Mouse (Mus musculus) cerebellum, postnatal 4 days (tissue): ENCODE results near the gene Slc11a2.
"Not testable (repeated sequence)": the region's sequence is repeated elsewhere in the genome, so short reads cannot be mapped to it uniquely, and the experiment has no call there.

Experiments
- DNase-seq, 2 experiments: peaks; one replicate each; pipeline ENCODE4 v3.0.0; 2022; ENCODE audit warnings: low spot score in 2 of 2, mixed read lengths in 1 of 2

Slc11a2 gene

GRCm38 (mm10) chr15:100403318-100404000 lies 21.4 kb downstream of the Slc11a2 start:
- no peak for DNase-seq

DNA sequence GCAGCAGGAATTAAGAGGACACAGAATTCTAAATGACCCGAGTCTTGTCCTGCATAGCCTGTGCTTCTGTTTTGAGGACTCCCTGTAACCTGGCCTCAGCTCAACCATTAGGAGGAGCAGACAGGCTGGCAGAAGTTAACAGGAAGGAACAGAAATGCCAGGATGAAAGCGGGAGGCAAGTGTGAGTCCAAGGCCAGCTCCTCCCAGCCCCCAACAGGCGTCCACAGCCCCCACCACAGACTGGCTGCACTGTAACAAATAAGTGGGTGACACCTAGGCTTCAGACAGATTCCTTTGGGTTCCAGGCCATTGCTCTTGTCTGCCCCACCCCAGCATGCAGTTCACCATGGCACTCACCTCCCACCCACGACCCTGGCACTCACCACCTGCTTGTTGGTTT lies 22.1 kb downstream of the Slc11a2 start:
- no peak for DNase-seq

- DNase-seq = no peak
Observed at GRCm38 (mm10) chr15:100402347-100402746, 22.5 kb downstream of the Slc11a2 start.

DNA sequence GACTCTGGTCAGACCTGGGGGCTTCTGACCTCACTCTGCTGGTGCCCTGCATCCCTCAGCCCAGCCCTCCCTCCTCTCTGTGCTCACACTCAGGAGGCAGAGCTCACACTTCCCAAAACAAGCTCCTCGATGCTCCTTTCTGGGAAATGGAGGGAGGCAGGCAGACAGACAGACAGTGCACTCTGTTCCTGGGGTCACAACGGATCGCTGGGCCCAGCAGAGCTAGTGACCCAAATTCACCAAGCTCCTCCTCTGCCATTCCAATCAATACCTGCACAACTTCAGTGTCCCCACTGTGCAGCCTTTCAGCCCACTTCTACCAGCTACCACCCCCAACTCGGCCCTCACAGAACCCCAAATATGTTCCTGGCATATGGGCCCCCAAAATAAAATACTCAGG lies 23.1 kb downstream of the Slc11a2 start:
- DNase-seq = no peak

DNA sequence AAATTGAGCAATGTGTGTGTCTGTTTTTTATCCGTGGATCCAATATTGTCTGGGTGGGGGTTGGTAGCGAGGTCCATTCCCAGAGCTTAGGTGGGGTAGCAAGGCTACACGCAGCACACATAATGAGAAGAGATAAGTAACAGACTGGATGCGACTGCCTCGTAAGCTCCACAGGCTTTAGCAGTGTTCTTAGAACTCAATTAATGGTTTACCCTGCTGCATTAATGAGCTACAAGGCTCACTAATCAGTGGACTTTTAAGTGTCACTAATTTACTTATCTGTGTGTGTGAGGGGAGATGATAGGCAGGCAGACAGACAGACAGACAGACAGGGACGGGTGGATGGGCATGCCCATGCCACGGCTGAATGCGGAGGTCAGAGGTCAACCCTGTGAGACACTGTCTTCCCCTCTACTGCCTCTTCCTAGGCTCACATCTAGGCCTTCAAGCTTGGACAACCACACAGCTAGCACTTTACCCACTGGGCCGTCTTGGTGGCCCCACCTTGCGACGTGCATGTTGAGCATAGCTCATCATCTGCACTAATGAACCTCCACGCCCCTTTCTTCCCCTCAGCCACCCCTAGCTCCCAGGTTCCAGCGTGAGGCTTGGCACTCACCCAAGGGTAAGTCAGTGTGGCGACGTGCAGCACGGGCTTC lies 24.2 kb downstream of the Slc11a2 start:
- DNase-seq = no peak

GRCm38 (mm10) chr15:100395561-100395960 lies 29.3 kb downstream of the Slc11a2 start:
- no peak for DNase-seq

DNA sequence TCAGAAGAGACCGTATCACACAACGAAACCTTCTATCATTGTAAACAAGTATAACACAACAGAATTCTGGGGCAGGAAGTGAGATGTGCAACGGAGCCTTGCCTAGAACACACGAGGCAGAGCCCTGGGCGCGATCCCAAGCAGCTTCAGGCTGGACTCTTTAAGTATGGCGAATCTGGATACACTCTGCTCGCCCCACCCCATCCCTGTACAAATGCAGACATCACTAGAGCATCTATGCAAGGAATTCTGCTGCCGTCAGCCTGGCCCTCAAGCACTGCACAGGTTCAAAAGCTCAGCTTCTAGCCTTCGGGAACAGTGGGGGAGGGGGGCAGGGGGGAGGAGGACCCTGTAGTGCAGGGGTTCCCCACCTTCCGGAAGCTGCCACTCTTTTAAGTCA lies 31.9 kb downstream of the Slc11a2 start:
- DNase-seq = no peak

- no peak for DNase-seq
Observed at GRCm38 (mm10) chr15:100391599-100391998, 33.3 kb downstream of the Slc11a2 start.

DNA sequence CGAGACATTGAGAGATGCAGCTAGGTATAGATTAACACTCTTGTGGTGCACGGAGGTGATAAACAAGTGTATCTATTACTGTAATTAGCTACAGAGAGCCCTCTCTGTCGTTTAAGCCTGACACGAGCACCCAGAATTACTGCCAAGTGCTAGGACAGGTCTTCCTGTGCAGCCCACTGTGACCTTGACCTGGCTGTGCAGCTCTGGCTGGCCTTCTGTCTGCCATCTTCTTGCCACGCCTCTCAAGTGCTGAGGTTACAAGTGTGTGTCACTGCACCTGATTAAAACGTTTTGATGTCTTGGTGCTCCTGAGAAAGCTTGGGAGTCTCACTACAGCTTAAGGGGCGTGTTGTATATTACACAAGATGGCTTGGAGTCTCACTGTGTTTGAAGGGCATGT lies 33.8 kb downstream of the Slc11a2 start:
- no peak for DNase-seq

DNA sequence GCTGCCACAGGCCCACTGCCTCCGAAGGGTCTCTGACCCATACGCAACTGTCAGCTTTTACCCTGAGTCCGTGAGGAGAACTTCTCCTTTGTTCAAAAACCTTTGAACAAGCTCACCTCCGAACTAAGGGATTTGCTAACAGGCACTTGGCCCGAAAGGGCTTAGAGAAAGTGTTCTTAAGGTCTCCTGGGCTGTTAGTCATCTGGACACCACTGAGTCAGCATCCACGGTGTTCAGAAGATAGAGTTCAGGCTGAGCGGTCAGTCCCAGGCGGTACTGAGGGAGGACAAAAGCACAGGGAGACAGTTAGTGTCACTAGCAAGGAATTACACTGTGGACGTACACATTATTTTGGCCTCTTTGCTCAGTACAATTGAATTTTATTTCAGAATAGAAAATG lies 36.0 kb downstream of the Slc11a2 start:
- DNase-seq = no peak

DNA sequence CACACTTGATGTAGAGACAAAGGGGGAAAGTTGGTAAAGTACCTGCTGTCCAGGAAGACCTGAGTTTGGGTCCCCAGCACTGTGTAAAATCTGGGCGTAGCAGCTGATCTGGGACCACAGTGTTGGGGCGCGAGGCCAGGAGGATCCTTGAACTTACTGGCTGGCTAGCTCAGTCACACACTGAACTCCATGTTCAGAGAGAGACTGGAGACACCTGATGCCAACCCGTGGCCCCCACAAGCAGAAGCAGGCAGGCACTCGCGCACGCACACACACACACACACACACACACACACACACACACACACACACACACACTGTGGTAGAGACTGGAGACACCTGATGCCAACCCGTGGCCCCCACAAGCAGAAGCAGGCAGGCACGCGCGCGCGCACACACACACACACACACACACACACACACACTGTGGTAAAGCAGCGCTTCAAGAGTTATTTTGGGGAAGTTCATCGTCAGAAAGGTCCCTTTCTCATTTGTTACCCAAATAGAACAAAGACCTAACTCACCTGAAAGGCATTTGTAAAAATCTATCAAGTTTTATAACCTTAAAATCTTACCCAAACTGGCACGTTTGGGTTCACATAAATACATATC lies 36.5 kb downstream of the Slc11a2 start:
- no peak for DNase-seq

DNA sequence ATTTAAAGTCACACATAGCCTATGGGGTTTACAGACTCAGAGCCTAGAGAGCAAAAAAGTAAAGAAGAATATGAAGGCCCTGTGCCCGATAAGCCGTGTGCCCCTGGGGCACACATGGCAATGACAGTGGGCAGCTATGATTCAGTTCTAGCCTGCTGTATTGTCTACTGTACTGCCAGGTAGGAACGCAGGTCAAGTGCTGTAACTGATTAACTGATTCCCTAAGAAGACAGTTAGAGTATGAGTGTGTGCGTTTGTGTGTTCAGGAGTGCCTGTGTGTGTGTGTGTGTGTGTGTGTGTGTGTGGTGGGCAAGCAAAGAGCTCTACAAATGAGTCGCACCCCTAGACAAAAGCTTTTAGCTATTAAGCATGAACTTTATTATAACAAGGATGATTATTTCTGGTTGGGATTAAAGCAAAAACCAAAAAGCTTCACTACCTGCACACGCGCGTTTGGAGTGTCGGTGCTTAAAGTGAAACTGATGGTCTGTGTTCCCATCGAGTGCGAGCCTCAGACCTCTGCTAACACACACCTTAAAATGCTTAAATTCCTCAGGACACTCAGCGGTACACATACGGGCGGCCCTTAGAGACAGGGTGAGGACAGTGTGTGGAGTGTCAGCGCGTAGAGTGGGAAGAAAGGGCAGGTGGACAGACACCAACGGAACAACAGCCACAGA lies 37.2 kb downstream of the Slc11a2 start:
- no peak for DNase-seq

GRCm38 (mm10) chr15:100385705-100386104 lies 39.2 kb downstream of the Slc11a2 start:
- DNase-seq = no peak

GRCm38 (mm10) chr15:100380104-100380503 lies 44.8 kb downstream of the Slc11a2 start:
- DNase-seq = no peak

DNA sequence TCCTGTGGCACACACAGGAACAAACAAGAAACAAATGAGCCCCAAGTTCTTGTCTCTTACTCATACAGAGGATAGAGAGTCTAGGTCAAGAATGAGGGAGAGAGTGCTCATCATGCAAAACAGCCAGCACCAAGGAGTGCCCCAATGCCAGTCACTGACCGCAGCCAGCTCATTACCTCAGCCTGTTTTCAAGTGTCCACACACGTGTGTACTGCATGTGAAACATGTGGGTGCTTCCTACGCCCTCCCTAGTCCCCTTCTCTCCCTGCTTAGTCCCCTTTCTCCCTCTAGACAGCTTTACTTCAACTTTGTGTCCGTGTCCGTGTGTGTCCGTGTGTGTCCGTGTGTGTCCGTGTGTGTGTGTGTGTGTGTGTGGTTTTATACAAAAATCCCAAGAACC lies 45.2 kb downstream of the Slc11a2 start:
- DNase-seq = no peak

DNA sequence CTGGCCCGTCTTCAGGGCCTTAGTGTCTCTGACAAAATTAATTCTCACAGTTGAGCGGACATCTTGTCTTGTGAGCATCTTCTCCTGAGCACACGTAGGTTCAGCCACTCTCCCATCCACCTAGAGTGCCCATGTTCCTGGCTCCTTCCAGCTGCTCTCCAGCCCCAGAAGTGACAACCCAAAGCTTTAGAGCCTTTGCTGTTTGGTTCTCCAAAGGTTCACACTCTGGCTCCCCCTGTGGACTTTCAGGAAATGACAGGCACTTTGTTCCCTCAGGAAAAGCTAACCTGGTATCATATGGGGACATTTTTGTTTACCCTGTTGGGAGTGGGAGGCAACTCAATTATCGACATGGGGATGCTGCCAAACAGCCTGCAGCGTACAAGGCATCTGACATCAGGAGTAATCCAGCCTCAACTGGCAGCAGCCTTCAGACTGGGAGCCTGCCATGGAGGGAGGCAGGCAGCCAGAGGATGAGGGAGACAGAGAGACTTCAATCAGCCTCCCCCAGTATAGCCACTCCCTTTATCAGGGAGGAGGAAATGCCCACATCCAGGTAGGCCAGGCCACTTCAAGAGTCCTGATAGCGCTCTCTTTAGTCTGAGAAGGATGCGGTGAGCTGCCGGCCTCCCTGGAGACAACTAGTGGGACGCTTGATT lies 46.9 kb downstream of the Slc11a2 start:
- DNase-seq = peak in 1 of 2 experiments; percentile 43

DNA sequence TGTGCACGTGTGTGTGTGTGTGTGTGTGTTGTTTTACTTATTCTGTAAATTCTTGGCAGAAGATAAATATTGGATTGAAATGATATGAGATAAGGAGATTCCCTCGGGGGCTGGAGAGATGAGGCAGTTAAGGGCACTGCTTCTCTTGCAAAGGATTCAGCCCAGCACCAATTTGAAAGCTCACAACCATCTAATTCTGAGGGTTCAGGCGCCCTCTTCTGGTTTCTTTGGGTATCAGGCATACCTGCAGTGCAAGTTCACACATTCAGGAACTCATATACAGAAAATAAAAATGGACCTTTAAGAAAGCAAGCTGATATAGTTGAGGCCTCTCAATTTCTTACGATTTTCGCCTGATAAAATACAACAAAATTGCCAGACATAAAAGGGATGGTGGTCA lies 49.8 kb downstream of the Slc11a2 start:
- peak; percentile 41 to 69 for DNase-seq

- no peak for DNase-seq
Observed at GRCm38 (mm10) chr15:100367119-100367518, 57.8 kb downstream of the Slc11a2 start.

DNA sequence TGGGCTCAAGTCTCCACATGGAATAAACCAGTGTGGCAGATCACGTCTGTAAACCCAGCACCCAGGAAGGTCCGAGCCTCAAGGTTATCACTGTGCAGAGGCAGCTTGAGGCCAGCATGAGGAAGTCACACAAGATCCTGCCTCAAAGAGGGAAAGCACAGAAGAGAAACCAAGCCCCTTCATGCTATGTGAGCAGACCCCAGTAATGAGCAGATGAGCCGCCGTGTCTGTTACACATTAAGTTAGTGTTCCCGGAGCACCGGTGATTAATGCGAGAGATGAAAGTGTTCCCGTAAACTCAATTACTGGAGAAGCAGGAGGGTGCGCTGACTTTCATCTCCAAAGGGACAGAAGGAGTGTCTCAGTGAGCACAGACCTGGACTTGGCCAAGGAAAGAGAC lies 58.9 kb downstream of the Slc11a2 start:
- DNase-seq = not testable (repeated sequence)

DNA sequence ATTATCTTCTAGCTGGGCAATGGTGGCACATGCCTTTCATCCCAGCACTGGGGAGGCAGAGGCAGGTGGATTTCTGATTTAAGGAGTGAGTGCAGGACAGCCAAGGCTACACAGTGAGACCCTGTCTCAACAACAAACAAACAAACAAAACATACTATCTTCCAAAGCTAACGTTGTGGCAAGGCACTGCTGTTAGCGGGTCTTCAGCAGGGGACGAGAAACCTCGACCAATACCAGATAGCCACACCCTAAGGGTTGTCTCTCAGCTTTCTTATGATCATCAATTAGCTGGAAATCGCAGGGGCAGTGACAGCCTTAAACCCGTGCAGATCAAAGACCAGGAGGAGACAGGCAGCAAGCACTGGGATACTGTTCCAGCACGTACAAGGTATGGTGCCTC lies 60.6 kb downstream of the Slc11a2 start, which contains the start of gene Higd1c:
Gene Higd1c, plus strand, starts transcription at position 301 of the 400 bp plus-strand sequence.
- DNase-seq = no peak

- DNase-seq = no peak
Observed at GRCm38 (mm10) chr15:100355876-100356275, 69.0 kb downstream of the Slc11a2 start.

GRCm38 (mm10) chr15:100353399-100353798 lies 71.5 kb downstream of the Slc11a2 start:
- DNase-seq = not testable (repeated sequence)
